Mouse (Mus musculus) v-Abl transformed pro-B cells (cell line): ENCODE results near the gene E130114P18Rik.

Source experiments
- in situ Hi-C, 2 experiments: fragments of 400-800 bp; cut with MboI; formaldehyde crosslinking; loops; one replicate each; pipeline ENCODE4 v1.15.1; 2025; ENCODE audit not compliant: unreplicated experiment in 2 of 2

E130114P18Rik gene

DNA sequence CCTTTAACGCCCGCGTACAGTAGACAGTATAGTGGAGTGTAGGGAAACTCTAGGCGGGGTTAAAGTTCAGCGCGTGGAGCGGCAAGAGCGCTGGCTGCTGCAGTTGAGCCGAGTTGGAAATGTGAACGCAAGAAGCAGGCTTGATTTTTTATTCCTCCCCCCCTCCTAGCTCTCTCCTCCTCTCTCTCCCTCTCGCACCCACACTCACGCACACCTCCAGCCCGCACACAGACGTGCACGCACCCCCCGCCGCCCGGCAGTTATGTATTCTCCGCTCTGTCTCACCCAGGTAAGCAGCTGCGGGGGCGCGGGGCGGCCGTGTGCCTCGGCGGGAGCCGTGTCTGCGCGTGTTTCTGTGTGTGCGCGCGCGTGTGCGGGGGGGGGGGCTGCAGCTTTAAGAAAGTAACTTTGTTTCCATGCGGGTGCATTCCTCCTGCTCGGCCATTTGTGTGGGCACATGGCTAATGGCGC, at the start of gene E130114P18Rik:
TSS of gene E130114P18Rik (minus strand) at position 373 of the 471 bp plus-strand sequence.
- in situ Hi-C loops, result no loop called here

DNA sequence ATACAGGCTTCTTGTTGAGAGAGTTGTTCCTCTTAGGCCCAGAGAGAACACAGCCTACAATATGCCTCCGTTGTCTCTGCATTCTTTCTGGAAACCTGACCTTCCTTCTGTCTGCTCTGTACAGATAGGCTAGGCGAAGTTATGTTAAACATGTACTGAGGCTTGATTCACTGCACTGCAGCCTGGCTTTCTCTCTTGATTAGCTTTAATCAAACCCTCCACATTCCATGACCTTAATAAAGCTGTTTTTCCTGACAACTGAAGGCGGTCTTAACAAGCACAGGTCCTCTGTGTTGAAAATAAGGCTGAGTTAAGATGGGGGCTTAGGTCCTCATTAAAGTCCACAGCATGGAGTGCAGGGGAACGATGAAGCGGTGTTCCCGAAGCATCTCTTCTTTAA, 49.2 kb upstream of the E130114P18Rik start:
- in situ Hi-C loops, result no loop called here

DNA sequence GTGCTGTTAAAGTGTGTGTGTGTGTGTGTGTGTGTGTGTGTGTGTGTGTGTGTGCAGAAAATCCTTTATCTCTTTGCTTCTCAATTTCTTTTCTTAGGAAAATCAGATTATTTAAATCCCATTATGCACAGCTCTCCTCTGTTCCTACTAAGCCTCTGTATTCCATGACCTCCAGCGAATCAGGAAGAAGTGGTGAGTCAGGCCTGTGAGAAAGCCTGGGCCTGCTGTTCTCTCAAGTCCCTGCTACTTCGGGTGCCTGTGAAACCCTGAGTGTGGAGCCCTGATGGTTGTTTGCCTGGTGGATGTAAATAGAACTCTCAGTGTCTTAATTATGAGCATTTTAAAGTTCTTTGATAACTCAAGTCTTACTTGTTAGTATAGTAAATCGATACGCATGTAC, 48.0 kb upstream of the E130114P18Rik start:
- in situ Hi-C loops, result no loop called here

DNA sequence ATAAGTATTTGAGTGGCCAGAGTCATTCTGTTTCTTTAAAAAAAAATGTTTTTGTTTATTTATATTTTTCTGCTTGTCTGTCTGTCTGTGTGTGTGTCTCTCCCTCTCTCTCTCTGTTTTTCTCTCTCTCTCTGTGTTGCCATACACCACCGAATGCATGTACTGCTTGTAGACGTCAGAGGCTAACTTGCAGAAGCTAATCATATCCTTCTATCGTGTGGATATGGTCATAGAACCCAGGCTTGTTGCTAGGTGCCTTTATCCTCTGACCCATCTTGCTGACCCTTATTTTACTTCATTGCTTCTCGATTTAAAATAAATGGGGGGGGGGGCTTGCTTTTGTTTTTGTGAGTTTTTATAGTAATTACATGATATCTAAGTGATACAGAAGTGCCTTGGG, 47.6 kb upstream of the E130114P18Rik start:
- in situ Hi-C loops, result no loop called here

DNA sequence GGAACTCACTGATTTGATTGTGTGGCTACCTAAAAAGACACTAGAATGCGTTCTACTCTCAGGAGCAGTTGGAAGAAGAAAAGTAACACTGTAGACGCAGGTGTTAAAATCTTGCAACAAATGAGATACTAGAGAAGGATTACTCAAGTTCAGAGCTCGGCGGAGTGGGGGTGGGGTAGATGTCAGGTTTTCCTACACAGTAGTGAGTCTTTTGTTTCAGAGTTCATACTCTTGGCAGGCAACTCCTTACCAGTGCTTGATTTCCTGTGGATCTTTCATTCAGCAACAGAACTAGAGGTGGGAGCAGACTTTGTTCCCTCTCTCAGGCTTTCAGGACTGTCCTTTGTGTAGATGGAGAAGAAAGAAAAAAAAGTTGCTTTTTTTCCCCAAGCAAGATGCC, 46.6 kb upstream of the E130114P18Rik start:
- in situ Hi-C loops, result no loop called here

DNA sequence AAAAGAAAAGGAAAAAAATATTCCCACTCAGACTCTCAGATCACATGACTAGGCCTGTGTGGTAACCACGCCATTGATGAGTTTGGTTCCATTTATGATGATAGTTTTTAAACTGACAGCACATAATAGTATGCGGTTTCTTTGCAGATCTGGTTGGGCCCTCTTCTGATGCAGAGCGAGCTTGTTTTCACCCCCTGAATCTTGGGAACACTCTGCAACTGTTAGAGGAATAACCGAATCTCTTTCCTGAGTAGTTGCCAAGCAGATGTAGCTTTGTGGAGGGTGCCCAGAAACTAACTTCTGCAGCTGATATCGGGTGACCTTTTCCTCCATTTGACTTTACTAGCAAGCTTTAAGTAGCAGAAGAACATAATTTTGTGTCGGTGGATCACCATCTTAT, 45.6 kb upstream of the E130114P18Rik start:
- in situ Hi-C loops, result no loop called here

DNA sequence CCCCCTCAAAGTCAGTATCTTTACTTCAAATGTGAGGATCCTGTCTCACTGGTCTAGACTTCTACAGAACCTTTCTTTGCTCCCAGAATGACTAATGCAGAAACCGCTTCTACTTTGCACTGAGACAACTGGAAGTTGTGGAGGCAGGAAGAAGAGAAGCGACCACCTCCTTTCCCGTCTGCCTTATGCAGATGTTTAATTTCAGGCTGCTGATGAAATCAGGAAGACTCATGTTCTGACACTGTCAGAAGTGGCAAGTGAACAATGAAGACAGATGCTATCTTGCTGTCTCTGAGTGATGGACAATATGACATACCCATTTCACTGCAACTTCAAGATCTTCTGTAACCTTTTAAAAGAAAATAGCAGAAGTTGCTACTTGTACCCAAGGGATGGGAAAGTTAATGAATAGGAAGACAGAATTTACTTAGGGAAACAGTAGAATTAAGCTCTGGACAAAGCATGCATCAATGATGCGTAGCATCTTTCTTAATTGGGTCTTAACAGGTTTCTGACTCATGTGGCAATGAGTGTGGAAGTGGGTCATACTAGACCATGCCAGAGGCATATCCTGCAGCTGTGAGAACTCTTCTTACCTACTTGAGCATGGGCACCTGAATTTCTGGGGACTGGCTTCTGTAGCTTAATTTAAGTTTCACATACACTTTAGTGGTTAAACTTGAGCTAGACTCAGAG, 43.8 kb upstream of the E130114P18Rik start:
- in situ Hi-C loops, result no loop called here

DNA sequence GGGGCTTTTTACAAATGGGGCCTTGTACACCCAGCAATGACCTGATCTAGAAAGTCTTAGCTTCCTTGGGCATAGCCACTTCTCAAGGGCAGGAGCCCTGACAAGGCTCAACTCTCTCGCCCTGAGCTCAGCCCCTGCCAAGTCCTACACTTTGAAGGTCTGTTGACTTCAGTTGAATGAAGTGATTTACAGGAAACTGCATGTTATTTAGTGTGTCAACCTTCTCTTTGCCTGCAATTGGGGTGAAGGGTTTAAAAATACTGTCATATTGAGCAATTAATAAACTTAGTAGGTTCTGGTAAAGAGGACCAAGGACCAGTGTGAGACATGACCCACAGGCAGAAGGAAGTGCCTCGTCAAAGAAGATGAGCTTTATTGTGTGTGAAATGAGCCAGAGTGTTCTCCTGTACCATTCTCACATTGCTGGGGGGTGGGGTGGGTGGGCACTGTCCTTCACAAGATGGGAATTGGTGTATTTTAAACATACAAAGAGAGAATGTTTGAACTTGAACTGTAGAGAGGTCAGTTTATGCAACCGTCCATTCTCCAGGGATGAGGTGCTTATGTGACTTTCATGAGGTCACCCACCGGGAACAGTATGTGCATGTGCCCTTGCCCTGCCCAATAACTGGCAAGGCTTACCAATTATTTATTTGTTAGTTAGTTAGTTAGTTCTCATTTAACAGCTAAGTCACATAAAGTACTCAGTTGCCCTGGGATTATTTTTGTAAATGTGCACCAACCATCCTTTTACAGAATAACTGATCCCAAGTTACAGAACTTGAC, 42.8 kb upstream of the E130114P18Rik start:
- in situ Hi-C loops, result no loop called here

DNA sequence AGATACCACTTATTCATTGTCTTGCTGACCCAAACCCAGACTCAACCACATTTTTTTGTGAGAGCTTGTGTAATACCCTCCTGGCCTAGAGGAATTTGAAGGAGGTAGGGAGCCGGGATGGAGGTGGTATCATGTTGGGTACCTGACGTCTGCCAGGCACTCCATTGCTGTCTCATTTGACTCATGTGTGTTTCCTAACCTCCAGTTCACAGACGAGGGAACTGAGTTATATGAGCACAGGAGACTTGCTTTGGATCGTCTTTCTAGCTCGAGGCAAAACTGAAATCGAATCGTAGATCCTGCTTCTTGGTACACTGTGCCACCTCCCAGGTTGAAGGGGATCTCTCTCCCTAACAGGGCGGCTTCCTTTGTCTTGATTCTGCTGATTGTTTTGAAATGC, 41.2 kb upstream of the E130114P18Rik start:
- in situ Hi-C loops, result no loop called here

DNA sequence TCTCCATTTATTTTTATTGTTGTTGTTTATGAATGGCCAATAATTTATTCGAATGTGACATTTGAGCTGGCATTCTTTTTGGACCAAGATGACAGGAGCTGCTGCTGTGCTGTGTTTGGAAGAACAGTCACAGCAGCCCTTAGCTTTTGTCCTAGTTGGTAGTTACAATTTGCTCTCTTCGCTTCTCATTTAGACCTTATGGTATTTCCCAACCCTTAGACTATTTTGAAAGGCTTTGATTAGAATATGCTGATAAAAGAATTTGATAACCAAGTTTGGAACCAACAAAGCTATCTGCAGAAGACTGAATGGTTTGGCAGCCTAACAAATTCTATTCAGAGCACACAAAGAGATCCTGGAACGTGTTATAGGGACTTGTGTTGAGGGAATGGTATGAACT, 40.6 kb upstream of the E130114P18Rik start:
- in situ Hi-C loops, result no loop called here

DNA sequence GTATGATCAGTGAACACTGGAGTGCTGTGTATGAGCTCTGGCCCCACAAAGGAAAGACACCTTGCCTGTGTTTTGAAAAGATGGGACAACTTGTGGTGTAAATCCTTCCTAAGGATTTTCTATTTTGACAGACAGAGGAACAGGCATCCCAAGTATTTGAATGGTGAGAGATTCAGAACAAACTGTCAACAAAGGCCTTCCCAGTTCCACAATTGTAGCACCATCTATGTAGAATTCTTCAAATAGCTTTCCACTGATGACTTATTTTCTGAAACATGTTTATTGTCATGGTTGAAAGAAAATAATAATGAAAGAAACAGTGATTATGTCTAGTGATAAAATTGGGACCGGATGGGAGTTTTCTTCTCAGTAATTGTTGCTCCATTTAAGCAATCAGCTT, 39.9 kb upstream of the E130114P18Rik start:
- in situ Hi-C loops, result no loop called here

DNA sequence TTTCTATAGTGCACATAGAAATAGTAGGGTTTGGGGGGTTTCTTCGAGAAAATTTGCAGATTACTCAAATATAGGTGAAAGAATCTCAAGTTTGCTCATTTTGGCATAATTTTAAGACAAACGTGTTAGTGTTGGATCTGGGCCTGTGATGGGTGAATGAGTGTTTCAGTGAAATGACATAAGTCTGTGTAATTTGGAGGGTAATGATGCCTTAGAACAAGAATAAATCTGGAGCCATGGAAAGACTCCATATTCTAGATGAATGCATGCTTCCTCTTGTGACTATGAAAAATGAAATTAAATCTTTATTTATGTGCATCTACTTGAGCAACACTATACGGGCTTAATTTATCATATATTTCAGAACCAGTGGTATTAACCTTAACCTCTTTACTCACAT, 38.9 kb upstream of the E130114P18Rik start:
- in situ Hi-C loops, result no loop called here

DNA sequence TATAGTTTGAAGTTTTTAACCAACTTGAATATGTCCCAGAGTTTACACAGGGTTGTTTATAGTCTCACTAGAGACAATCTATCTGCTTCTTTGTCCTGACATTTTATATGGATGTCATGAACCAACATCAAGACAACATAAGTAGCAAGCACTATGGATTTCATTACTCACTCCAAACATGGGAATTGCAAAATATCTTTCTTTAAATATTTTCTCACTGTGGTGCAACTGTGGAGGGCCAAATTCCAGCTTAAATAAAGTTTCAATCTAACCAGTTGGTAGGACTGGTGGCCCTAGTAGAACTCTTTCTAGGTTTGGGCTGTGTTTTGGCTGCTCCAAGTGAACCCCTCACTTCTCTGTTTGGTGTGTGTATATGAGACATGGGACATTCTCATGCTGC, 38.1 kb upstream of the E130114P18Rik start:
- in situ Hi-C loops, result no loop called here

DNA sequence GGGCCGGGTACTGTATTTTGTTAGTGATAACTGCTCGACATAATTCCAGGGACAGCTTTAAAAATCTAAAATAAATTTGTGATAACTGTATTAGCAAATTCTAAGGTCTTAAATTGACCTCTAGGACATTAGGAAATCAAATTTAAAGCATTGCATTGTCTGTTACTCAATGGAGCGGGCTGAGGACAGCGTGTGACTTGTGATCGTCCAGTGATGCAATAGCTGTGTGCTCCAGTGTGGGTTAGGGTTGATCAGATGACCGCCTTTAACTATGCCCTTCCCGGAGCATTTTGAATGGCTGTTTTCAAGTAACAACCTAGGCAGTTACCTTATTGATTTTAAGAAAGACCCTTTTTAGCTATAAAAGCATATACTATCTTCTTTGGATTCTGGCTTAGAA, 36.6 kb upstream of the E130114P18Rik start:
- in situ Hi-C loops, result no loop called here

DNA sequence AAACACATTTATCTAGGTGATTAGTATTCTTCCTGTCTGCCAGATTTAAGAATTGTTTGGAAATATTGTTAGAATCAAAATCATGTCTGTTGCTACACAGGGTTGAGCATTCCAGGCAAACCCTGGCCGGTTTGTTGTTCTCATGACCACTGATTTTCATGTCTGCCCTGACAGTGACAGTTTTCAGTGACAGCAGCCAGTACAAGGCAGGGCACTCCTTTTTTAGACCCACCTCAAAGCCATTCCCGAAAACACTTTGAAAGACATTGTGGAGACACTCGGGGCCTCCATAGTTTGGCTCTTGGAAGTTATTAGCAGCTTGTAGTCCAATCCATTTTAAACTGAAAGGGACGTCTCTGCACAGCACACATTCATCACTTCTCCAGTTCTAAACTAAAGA, 36.1 kb upstream of the E130114P18Rik start:
- in situ Hi-C loops, result no loop called here

DNA sequence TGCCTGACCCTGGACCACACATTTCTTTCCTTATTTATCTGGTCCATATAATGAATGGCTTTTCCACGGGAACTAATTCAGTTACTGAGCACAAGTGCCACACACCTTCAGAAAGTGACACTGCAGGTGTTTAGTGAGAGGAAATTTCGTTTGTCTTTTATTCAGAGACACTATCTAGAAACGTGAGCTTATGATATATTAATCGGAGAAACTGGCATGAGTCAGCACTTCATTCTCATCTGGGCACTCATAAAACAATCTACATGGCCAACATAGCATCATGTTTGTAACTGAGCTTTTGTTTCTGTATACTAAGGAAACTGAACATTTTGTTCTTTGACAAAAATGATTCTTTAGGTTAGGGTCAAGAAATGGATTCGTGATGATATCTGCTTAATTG, 35.2 kb upstream of the E130114P18Rik start:
- in situ Hi-C loops, result no loop called here

DNA sequence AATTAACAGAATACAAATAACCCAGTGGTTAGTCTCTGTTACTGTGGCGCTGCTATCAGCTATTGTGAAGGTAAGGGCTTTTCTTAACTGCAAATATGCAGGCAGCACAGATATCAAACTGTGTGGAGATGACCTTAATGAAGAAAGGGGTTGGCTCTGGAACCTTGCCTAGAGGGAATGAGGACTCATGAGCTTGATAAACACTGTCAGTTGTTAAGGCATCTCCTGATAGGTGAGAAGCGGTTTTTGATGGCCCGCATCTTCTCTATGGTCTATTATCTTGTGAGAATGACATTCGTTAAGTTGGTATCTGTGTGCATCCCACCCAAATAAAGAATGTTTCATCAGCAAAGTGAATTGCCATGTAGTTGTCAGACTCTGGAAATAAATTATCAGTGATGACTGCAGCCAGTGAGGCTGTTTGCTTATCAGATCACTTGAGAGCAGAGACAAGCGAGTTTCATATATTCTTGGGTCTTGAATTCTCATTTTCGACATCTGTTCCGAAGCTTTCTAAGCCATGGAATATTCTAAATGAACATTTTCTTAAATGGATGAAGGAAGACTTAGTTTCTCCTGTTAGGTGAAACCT, 32.6 kb upstream of the E130114P18Rik start:
- in situ Hi-C loops, result no loop called here

DNA sequence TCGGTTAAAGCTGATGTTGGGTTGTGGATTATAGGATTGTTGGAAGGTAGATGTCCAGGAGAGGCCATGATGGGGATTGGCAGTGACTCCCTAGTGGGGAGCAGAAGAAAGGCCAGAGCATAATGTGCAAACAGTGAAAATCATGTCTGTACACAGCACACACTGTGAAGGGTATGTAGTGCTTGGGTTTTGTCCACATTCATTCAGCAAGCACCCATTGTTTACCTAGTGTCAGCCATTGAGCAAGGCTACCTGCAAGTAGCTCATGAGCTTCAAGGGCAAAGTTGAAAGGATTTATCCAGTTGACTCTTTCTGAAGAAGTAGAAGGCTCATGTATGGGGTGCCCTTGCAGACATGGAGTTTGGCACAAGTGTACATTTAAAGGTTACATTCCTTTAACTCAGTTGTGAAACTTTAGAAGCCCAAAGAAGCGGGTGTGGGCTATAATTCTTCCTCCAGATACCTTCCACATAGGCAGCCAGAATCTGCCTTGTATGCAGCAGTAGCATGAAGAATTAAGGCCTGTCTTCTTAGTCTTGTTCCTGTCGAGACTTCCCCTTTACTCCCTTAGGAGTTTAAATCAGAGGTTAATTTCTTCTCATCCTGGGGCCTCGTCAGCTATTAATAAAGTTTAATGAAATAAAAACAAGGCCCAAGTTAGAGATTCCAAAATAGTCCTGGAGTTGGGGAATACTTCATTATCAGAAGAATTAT, 31.9 kb upstream of the E130114P18Rik start:
- in situ Hi-C loops, result no loop called here

DNA sequence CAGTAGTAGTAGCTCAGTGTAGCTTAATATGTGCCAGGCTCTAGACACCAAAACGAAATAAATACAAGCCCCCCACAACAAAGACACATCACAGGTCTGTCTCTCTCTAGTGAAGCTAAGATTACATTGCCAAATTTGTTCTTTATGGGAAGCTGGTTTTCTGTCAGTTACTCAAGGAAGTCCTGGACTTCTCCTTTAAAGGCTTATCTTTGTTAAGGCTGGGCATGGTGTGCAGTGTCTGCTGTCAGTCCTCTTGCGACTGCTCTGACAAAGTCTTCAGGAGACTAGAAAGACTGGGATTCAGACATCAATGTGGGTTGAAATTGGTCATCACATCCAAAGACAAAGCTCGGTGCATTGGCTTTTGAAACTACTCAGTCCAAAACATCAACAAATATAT, 31.0 kb upstream of the E130114P18Rik start:
- in situ Hi-C loops, result no loop called here

DNA sequence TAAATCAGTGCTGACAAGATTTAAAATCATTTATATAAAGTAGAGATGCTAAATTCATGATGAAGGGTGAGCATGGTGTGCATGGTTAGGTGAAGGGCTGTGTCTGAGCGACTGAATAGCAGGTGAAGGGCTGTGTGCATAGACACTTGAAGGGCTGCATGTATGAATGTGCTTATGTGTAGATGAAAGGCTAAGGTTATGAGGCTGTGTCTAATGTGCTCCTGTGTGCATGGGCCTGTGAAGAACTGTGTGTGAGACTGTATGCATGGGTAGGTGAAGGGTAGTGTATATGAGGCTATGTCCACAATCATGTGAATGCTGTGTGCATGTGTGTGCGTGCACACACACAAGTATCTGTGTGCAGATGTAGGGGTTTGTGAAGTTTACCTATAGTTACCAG, 29.0 kb upstream of the E130114P18Rik start:
- in situ Hi-C loops, result no loop called here
